Mouse (Mus musculus) thymus, adult 2 months (tissue): ENCODE measurements around the gene Ctnnbip1.

Experiments used
- CTCF ChIP-seq: fragments of 200-500 bp; IDR thresholded peaks from 2 replicates; pipeline ENCODE4 v1.5.1; 2012; ENCODE audit warnings: mild to moderate bottlenecking, control low read depth, low read length, moderate library complexity, borderline replicate concordance; ENCODE audit not compliant: control insufficient read depth, poor library complexity, insufficient read depth; ENCODE audit errors: extremely low read depth
- POLR2A ChIP-seq: fragments of 200-500 bp; IDR thresholded peaks from 2 replicates; pipeline ENCODE4 v1.6.1; 2012; ENCODE audit warnings: mild to moderate bottlenecking, low read length, control low read depth, moderate library complexity; ENCODE audit not compliant: control insufficient read depth, poor library complexity, insufficient read depth; ENCODE audit errors: extremely low read depth

- no peak for TF ChIP-seq CTCF
- TF ChIP-seq POLR2A: no peak
These were observed 5.9 kb downstream of the Ctnnbip1 start for GRCm38 (mm10) chr4:149523961-149524360.
